Mouse (Mus musculus): ENCODE results near the gene Bmper. TPM values are rescaled to one million over a fixed set of nuclear protein-coding genes. Genes with fewer than 3 reads are reported as not detected.

The Bmper gene
- polyA plus RNA-seq, 1 experiment from 2014 or later: 1.6 TPM

GRCm38 (mm10) chr9:23399638-23400284 lies 176.9 kb downstream of the Bmper start:
- no peak for ATAC-seq (replicated peaks; ENCODE audit: low FRiP score)
- Histone ChIP-seq H3K9me3 (ENCODE audit: control insufficient read depth, low read length) (no peaks in the 10 kb centered on the region), H3K27ac (ENCODE audit: low read depth, low read length) (no peak overlapping the region), H3K4me3 (ENCODE audit: low read depth, low read length) (no peak overlapping the region), H3K4me1 (replicated peaks; ENCODE audit: control insufficient read depth, insufficient read depth, low read length) (no peaks in the 10 kb centered on the region), H3K4me2 (no peak overlapping the region), H3K9ac (ENCODE audit: low read depth, low read length) (no peak overlapping the region), H3K36me3 (ENCODE audit: control insufficient read depth, insufficient read depth, low read length) (no peaks in the 10 kb centered on the region), H3K27me3 (replicated peaks; ENCODE audit: control insufficient read depth, insufficient read depth, low read length) (no peaks in the 10 kb centered on the region)
- no peak for DNase-seq (ENCODE audit: low spot score)
- 53% methylated on average over 6 of the region's 6 CpGs for WGBS

GRCm38 (mm10) chr9:23407416-23407815 lies 184.5 kb downstream of the Bmper start:
- no peak overlapping the region for H3K27ac ChIP-seq (ENCODE audit: low read depth, low read length)
- H3K9me3 ChIP-seq (ENCODE audit: control insufficient read depth, low read length): no peaks in the 10 kb centered on the region
- no peak for ATAC-seq (replicated peaks; ENCODE audit: low FRiP score)
- DNase-seq (ENCODE audit: low spot score): no peak
- H3K4me2 ChIP-seq: no peak overlapping the region
- H3K36me3 ChIP-seq (ENCODE audit: control insufficient read depth, insufficient read depth, low read length): no peaks in the 10 kb centered on the region
- 77% methylated on average over 6 of the region's 6 CpGs for WGBS
- H3K27me3 ChIP-seq (replicated peaks; ENCODE audit: control insufficient read depth, insufficient read depth, low read length): no peaks in the 10 kb centered on the region
- H3K4me1 ChIP-seq (replicated peaks; ENCODE audit: control insufficient read depth, insufficient read depth, low read length): no peaks in the 10 kb centered on the region
- no peak overlapping the region for H3K9ac ChIP-seq (ENCODE audit: low read depth, low read length)
- H3K4me3 ChIP-seq (ENCODE audit: low read depth, low read length): no peak overlapping the region

GRCm38 (mm10) chr9:23407935-23408781 lies 185.3 kb downstream of the Bmper start:
- WGBS: 74% methylated on average over 3 of the region's 3 CpGs
- Histone ChIP-seq H3K9ac (ENCODE audit: low read depth, low read length) (no peak overlapping the region), H3K27me3 (replicated peaks; ENCODE audit: control insufficient read depth, insufficient read depth, low read length) (no peaks in the 10 kb centered on the region), H3K4me3 (ENCODE audit: low read depth, low read length) (no peak overlapping the region), H3K9me3 (ENCODE audit: control insufficient read depth, low read length) (no peaks in the 10 kb centered on the region), H3K4me2 (no peak overlapping the region), H3K36me3 (ENCODE audit: control insufficient read depth, insufficient read depth, low read length) (no peaks in the 10 kb centered on the region), H3K27ac (ENCODE audit: low read depth, low read length) (no peak overlapping the region), H3K4me1 (replicated peaks; ENCODE audit: control insufficient read depth, insufficient read depth, low read length) (no peaks in the 10 kb centered on the region)
- ATAC-seq (replicated peaks; ENCODE audit: low FRiP score): no peak
- DNase-seq (ENCODE audit: low spot score): no peak

- H3K27me3 ChIP-seq (replicated peaks; ENCODE audit: control insufficient read depth, insufficient read depth, low read length): no peaks in the 10 kb centered on the region
- H3K4me3 ChIP-seq (ENCODE audit: low read depth, low read length): no peak overlapping the region
- no peak for ATAC-seq (replicated peaks; ENCODE audit: low FRiP score)
- DNase-seq (ENCODE audit: low spot score): no peak
- no peaks in the 10 kb centered on the region for H3K36me3 ChIP-seq (ENCODE audit: control insufficient read depth, insufficient read depth, low read length)
- H3K4me1 ChIP-seq (replicated peaks; ENCODE audit: control insufficient read depth, insufficient read depth, low read length): no peaks in the 10 kb centered on the region
- H3K9me3 ChIP-seq (ENCODE audit: control insufficient read depth, low read length): no peaks in the 10 kb centered on the region
- no peak overlapping the region for H3K9ac ChIP-seq (ENCODE audit: low read depth, low read length)
- H3K27ac ChIP-seq (ENCODE audit: low read depth, low read length): no peak overlapping the region
- no peak overlapping the region for H3K4me2 ChIP-seq
- WGBS: 75% methylated on average over 2 of the region's 2 CpGs
These were observed 187.7 kb downstream of the Bmper start for GRCm38 (mm10) chr9:23410567-23410966.

- ATAC-seq (replicated peaks; ENCODE audit: low FRiP score): no peak
- 86% methylated on average over 2 of the region's 2 CpGs for WGBS
These were observed 190.1 kb downstream of the Bmper start for GRCm38 (mm10) chr9:23412956-23413355.

GRCm38 (mm10) chr9:23419107-23419506 lies 196.2 kb downstream of the Bmper start:
- no peak for ATAC-seq (replicated peaks; ENCODE audit: low FRiP score)

More at GRCm38 (mm10) chr9:23412956-23413355, 190.1 kb downstream of the Bmper start:
- Histone ChIP-seq H3K36me3 (ENCODE audit: control insufficient read depth, insufficient read depth, low read length) (no peaks in the 10 kb centered on the region), H3K4me3 (ENCODE audit: low read depth, low read length) (no peak overlapping the region), H3K9ac (ENCODE audit: low read depth, low read length) (no peak overlapping the region), H3K4me1 (replicated peaks; ENCODE audit: control insufficient read depth, insufficient read depth, low read length) (no peaks in the 10 kb centered on the region), H3K27me3 (replicated peaks; ENCODE audit: control insufficient read depth, insufficient read depth, low read length) (no peaks in the 10 kb centered on the region), H3K4me2 (no peak overlapping the region), H3K27ac (ENCODE audit: low read depth, low read length) (no peak overlapping the region), H3K9me3 (ENCODE audit: control insufficient read depth, low read length) (no peaks in the 10 kb centered on the region)
- no peak for DNase-seq (ENCODE audit: low spot score)

GRCm38 (mm10) chr9:23423748-23424147 lies 200.9 kb downstream of the Bmper start:
- Histone ChIP-seq H3K27me3 (replicated peaks; ENCODE audit: control insufficient read depth, insufficient read depth, low read length) (no peaks in the 10 kb centered on the region), H3K9ac (ENCODE audit: low read depth, low read length) (no peak overlapping the region), H3K9me3 (ENCODE audit: control insufficient read depth, low read length) (no peaks in the 10 kb centered on the region), H3K27ac (ENCODE audit: low read depth, low read length) (no peak overlapping the region), H3K4me1 (replicated peaks; ENCODE audit: control insufficient read depth, insufficient read depth, low read length) (no peaks in the 10 kb centered on the region), H3K4me2 (no peak overlapping the region), H3K4me3 (ENCODE audit: low read depth, low read length) (no peak overlapping the region), H3K36me3 (ENCODE audit: control insufficient read depth, insufficient read depth, low read length) (no peaks in the 10 kb centered on the region)
- DNase-seq (ENCODE audit: low spot score) (no peak), ATAC-seq (replicated peaks; ENCODE audit: low FRiP score) (no peak)
- WGBS: 81% methylated on average over 1 of the region's 1 CpGs

More at GRCm38 (mm10) chr9:23419107-23419506, 196.2 kb downstream of the Bmper start:
- no peak overlapping the region for H3K9ac ChIP-seq (ENCODE audit: low read depth, low read length)
- no peaks in the 10 kb centered on the region for H3K36me3 ChIP-seq (ENCODE audit: control insufficient read depth, insufficient read depth, low read length)
- WGBS: 83% methylated on average over 2 of the region's 2 CpGs
- no peak overlapping the region for H3K4me3 ChIP-seq (ENCODE audit: low read depth, low read length)
- H3K4me2 ChIP-seq: no peak overlapping the region
- no peaks in the 10 kb centered on the region for H3K27me3 ChIP-seq (replicated peaks; ENCODE audit: control insufficient read depth, insufficient read depth, low read length)
- H3K9me3 ChIP-seq (ENCODE audit: control insufficient read depth, low read length): no peaks in the 10 kb centered on the region
- no peaks in the 10 kb centered on the region for H3K4me1 ChIP-seq (replicated peaks; ENCODE audit: control insufficient read depth, insufficient read depth, low read length)
- no peak overlapping the region for H3K27ac ChIP-seq (ENCODE audit: low read depth, low read length)
- DNase-seq (ENCODE audit: low spot score): no peak

GRCm38 (mm10) chr9:23432631-23433030 lies 209.8 kb downstream of the Bmper start:
- no peaks in the 10 kb centered on the region for H3K36me3 ChIP-seq (ENCODE audit: control insufficient read depth, insufficient read depth, low read length)
- H3K27me3 ChIP-seq (replicated peaks; ENCODE audit: control insufficient read depth, insufficient read depth, low read length): no peaks in the 10 kb centered on the region
- H3K9ac ChIP-seq (ENCODE audit: low read depth, low read length): no peak overlapping the region
- H3K27ac ChIP-seq (ENCODE audit: low read depth, low read length): no peak overlapping the region
- ATAC-seq (replicated peaks; ENCODE audit: low FRiP score) (no peak), DNase-seq (ENCODE audit: low spot score) (no peak)
- no peak overlapping the region for H3K4me3 ChIP-seq (ENCODE audit: low read depth, low read length)
- 79% methylated on average over 2 of the region's 2 CpGs for WGBS
- no peaks in the 10 kb centered on the region for H3K4me1 ChIP-seq (replicated peaks; ENCODE audit: control insufficient read depth, insufficient read depth, low read length)
- H3K9me3 ChIP-seq (ENCODE audit: control insufficient read depth, low read length): no peaks in the 10 kb centered on the region
- no peak overlapping the region for H3K4me2 ChIP-seq

GRCm38 (mm10) chr9:23433238-23433637 lies 210.4 kb downstream of the Bmper start:
- no peaks in the 10 kb centered on the region for H3K27me3 ChIP-seq (replicated peaks; ENCODE audit: control insufficient read depth, insufficient read depth, low read length)
- H3K9me3 ChIP-seq (ENCODE audit: control insufficient read depth, low read length): no peaks in the 10 kb centered on the region
- no peak for DNase-seq (ENCODE audit: low spot score)
- no peak overlapping the region for H3K9ac ChIP-seq (ENCODE audit: low read depth, low read length)
- WGBS: 75% methylated on average over 3 of the region's 3 CpGs
- H3K36me3 ChIP-seq (ENCODE audit: control insufficient read depth, insufficient read depth, low read length): no peaks in the 10 kb centered on the region
- H3K4me2 ChIP-seq: no peak overlapping the region
- H3K4me3 ChIP-seq (ENCODE audit: low read depth, low read length): no peak overlapping the region
- no peaks in the 10 kb centered on the region for H3K4me1 ChIP-seq (replicated peaks; ENCODE audit: control insufficient read depth, insufficient read depth, low read length)
- no peak for ATAC-seq (replicated peaks; ENCODE audit: low FRiP score)
- no peak overlapping the region for H3K27ac ChIP-seq (ENCODE audit: low read depth, low read length)

All from liver, embryonic 11.5 days (tissue).